Mouse (Mus musculus) spleen, postnatal 14 days (tissue): ENCODE measurements around the gene St5.
A peak's percentile ranks its signal among the peaks of the same experiment; 100 is the strongest.

ENCODE experiments used
- DNase-seq, 2 experiments: peaks; one replicate each; pipeline ENCODE4 v3.0.0; 2021 to 2022; ENCODE audit warnings: low spot score in 2 of 2

The St5 gene

DNA sequence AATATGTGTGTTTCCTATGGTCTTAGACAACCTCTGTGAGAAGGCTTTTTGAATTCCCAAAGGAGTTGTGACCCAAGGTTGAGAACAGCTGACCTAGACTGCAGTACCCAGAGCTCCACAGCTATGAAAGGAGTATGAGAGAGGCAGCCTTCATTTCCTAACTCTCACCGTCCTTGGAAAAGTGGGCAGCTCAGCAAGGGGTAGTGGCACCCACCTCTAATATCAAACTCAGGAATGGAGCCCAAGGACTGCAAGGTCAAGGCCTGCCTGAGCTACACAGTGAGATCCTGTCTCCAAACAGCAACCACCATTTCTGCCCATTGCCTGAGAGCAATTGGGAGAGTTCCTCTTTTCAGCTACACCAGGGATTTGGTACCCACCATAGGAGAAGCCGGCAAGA is 173.7 kb downstream of the St5 start:
- DNase-seq, result no peak

DNA sequence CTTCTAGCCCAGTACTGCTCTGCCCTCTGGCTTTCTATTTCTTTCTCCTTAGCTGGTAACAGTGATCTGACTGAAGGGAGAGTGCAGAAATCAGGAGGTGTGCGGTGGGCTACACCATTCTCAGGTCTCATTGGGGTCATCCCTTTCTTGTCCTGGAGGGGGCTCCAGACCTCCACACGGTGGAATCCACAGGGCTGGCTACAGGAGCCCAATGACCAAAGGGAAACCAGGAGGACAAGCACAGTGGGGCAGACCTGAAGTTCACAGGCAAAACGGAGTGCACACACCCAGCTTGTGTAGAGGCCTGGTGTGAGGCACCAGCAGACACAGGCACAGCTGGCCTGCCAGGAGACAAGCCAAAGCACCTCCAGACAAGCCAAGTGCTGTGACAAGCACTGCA is 175.0 kb downstream of the St5 start:
- no peak for DNase-seq

DNA sequence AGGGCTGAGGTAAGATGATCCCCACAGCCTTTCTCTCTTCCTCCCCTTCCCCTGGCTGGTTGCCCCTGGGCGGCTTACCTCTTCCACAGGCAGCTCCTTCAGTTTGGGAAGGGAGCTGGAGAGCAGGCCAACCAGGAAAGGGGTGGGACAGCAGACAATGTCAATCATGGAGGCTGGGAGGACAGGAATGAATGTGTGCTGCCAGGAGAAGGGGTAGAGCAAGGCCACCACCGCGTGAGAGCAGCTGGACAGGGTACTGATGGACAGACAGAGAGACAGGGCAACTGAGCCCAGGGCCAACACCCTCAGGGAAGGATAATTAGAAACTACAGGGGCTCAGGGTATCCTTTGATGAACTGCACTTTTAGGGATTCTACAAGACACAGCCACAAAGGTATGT is 175.9 kb downstream of the St5 start:
- DNase-seq, result no peak

DNA sequence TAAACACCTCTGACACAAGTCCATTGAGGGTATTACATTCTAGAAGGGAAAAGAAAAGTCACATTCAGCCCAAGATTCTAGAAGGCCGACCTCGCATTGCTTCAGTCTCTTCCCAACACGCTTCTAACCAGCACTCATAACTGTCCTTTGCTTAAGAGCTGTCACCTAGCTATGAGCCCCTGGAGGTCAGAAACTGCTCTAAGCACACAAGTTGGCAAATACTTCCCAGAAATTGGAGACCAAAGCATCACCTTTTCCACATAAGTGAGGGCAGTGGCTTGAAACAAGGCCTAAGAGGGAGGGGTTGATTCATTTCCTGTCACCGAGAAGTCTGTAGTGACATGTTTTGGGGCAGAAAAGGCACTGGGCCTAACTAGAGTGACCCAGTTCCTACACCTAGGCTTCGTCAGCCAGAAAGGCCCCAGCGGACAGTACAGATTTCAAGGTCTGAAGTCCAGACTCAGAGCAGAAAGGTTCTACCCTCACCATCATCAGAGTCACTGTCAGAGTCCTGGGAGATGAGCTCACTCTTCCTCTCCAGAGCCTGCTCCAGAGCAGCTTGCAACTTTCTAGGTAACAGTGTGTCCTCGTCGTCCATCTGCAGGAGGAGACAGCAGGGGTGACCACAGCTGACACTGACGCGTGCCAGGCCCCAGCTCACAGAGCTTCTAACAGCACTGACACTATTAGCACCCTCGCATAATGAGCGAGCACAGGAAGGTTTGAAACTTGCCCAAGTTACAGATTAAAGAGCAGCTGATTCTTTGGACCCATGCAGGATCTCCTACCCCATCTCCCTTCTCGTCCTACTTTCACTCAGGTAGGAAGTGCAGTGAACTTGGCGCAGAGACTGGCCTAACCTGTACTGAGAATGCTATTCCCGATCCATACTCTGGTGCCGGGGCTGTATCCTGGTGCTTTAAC is 177.4 kb downstream of the St5 start:
- DNase-seq, result no peak

DNA sequence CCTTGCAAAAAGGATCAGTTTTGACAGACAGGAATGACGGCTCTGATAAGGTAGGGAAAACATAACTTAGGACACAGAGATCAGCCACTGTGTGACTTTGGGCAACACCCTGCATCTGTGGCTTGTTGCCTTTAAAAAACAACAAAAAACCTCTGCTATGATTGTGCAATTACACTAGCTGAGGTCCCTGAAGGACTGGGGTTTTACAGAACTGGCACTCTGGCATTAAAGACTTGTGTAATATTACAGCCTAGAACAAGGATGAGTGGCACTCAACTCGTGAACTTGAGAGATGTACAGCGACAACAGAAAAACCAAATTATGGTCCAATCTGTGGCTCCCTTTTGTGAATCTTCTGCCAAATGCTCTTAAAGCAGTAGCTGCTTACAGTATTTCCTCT is 178.6 kb downstream of the St5 start:
- no peak for DNase-seq

DNA sequence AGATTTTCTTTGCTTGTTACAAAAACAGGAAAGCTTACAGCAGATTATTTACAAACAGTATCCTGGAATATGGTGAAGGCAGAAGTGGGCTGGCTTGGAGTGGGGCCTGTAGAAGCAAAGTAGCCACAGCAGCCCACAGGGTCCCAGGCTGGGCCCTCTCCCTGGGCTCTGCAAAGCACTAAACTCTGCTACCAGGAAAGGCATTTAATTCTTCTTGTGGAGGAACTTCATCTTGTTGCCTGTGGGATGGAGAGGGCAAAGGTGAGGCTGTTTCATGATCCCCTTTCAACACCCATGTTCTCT is 179.0 kb downstream of the St5 start:
- no peak for DNase-seq

DNA sequence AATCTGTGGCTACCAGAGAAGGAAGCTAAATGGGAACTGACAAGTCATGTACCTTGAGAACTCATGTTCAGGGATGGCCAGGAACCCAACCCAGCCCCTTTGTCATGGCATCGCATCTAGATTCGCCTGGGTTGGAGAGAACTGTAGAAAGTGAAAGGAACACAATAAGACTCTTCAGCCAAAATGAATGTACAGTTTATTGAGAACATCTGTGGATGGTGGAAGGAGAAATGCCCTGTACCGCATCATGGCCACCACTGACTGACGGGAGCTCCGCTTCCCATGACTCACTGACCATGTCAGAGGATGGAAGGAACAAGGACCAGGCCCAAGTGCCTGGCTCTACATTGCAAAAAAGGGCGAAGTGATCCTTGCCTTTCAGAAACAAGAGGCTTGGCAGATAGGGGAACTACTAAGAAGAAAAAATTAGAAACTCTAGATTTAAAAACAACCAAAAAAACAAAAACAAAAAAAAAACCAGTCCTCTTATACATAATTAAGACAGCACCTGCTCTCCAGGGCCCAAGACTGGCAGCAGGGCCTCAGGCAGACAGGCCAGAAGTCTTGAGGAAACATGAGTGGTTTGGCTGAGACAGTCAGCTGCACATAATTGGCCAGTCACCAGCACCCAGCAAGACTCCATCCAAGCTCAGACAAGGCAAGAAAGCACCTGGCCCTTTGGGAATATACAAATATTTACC is 179.5 kb downstream of the St5 start:
- DNase-seq, result no peak

DNA sequence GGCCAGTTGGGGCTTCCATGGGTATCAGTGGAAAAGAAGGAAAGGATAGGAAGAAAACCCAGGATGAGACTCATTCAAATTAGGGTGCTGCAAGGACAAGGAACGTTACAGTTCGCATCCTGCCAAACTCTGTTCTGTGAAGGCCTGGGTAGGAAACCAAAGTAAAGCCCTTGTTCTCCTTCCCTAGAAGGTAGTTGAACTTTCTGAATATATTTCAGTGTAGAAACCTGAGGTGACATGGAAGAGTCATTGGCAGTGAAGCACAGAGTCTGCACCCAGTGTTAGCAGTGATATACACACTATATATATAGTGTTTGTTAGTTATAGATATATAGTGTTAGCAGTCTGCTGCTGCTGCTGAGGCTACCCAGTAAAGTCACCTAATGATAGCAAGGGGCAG is 180.1 kb downstream of the St5 start:
- no peak for DNase-seq

DNA sequence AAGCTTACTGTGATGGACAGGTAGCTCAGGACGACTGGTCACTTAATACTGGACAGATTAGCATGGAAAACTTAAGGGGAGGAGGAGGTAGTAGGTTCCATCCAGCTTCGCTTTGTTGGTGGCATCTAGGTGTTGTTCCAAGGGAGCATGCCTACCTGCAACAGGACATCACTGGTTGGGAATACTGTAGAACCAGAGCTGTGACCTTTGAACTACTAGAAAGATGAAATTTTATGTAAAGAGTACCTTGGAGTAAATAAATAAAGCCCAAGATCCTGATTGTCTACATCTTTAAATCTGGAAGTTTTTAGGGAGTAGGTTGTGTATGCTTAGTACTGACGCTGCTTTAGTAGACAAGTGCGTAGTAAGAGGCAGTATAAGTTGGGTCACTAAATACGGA is 181.3 kb downstream of the St5 start:
- DNase-seq, result no peak

DNA sequence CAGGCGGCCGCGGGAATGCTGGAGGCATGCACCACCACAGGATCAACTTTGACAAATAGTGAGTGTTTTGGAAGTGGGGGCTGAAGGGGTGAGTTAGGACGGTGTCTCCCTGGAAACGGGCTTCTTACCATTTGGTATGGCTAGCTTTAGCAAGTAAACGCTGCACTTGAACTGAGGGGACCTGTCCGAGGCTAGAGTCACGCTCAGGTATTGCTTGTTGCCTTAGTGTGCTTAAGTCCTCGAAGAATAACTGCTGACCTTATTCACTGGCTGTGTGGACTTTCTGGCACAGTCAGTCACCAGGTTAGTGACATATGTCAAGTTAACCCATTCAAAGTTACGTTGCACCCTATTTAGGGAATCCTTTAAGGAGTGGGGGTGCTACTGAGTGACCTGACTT is 183.5 kb downstream of the St5 start:
- DNase-seq, result no peak

DNA sequence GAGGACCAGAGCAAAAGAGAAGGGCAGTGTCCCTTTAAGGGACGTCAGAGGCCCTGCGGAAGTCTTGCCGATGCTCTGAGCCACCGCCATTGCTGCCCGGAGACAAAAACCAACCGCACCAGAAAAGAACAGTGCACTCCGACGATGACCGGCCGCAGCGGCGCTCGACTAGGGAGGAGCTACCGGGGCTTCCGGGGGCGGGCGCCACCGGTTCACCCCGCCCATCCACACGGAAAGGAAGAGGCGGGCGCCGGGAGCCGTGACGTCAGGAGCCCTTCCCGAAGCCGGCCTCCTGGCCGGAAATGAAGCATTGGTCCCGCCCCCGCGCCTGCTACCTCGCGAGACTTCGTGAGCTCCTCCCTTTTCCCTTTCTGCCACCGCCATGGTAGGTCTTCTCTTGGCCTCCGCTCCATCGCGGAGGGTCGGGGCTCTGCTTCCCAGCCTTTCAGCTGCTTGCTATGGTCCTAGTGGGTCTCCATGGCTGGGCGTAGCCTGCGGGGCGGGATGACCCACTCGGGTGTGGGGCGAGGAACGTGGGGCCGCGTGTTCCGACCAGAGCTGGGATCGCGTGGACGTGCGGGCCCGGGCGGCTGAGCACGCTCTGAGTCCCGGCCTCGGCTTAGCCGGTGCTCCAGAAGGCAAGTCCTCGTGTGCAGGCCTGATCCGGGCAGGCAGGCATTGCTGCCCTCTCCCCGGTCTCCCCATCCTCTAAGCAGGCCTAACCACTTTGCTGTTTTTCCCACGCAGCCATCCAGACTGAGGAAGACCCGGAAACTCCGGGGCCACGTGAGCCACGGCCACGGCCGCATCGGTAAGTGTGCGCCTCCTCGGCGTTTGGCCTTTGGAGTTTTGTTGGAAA is 184.3 kb downstream of the St5 start, which contains the start of gene Rpl27a:
Rpl27a (plus strand) TSS at position 310 of the 859 bp plus-strand sequence.
- peak; percentile 99 for DNase-seq

DNA sequence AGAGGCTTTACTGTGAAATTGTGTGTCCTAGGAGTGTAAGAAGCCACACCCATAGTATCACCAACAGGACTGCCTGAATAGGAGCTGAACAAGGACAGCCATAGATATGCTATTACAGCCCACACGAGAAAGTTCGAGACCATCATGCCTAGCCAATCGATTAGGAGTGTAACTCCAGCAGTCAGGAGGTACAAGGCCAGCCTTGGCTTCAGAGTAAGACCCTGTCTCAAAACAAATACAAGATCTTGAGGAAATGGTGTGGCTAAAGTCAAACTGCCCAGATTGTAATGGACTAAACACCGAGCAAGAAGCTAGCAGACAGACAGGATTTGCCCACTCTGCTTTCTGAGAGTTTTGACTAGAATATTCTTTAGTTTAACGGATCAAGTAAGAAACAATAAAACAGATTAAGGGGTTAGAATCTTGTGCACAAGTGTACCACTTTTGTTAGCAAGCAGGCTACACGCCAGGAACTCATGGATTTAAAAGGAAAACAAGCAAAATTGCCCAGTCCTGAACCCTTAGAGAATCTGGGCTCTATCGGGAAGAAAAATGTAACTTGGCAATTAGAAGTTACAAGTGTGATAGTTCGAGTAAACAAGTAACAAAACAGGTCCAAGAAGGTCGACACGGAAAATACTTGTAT is 185.2 kb downstream of the St5 start:
- no peak for DNase-seq

DNA sequence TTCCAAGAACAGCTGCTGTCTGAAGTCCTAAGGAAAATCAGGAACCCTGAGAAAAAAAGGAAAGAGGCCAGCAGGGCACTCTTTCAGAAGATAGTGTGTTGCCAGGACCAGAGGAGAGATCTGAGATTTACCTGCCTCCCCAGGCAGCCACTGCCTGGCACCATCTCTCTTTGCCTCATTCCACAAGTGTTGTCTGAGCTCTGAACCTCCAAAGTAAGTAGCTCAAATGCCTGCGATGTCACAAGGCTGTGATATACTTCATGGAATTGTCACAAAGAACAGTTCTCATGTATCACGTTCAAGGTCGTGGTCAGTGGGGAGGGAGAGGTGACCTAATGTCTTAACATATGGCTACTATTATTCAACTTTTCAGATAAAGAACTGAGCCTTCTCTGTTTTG is 186.9 kb downstream of the St5 start:
- DNase-seq, result no peak

DNA sequence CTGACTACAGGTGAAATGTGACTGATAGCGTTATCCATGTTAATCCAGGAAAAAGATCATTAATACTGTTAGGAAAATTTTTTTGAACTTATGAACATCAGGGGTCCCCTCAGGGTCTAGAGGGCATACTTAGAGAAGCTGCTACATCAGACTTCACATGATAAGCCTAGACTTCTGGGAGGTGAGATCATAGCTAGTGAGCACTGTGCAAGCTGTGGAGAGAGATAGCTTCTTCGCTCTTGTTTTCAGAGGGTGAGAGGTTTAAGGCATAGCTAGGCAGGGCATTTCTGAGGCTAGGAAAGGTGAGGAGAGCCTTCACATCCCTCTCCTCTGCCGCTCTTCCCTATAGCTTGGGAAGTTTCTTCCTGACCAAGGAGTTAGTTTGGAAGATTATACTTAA is 191.6 kb downstream of the St5 start:
- no peak for DNase-seq

DNA sequence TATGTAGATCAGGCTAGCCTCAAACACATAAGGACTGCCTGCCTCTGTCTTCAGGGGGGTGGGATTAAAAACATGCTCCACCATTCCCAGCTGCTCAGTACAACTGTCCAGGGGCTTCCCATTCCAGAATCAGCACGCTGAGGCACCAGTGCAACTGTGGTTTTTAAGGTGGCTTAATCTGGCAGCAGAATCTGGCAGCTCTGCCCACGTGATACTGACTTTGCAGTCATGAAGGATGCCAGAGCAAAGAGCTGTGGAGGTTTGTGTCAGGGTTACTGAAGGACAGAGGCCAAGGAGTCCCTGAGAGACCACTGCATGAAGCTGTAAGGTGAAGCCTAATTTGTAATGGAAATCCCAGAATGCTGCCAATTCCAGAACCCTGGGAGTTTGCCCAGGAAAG is 192.6 kb downstream of the St5 start:
- no peak for DNase-seq

DNA sequence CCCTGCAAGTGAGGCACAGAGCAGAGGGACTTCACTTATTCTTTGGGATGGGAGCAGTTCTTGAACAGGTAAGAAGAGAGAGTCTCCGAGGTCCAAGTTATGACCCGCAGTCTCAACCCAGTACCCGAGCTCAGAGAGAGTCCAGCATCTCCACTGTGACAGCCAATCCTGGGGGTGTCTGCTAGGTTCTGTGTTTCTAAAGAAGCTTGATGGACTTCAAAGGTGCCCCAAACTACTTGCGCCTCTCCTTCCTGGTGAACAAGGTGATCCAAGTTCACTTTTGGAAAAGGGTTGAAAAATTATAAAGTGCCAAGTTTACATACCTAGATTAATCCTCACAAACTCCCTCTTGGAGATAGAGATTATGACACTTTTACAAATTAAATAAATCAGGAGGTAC is 195.4 kb downstream of the St5 start, which contains the start of gene Trim66:
Trim66 (minus strand) TSS at position 101 of the 400 bp plus-strand sequence.
- no peak for DNase-seq

DNA sequence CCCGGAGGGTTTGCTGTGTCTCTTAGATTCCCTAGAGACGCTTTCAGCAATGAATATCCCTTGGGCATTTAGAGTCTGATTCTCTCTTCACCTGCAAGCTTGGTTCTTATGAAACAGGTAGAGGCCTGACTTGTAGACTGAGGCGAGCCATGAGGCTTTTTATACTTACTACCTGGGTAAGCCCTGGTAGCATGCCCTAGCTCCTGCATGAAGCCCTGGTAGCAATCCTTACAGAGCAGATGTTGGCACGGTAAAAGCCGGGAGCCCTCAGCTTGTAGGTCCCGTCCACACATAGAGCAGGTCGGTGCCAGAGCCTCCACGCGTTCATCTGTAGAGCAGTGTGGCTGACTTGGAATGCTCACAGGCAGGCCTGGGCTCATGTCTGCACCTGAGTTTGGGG is 195.8 kb downstream of the St5 start:
- DNase-seq, result no peak

DNA sequence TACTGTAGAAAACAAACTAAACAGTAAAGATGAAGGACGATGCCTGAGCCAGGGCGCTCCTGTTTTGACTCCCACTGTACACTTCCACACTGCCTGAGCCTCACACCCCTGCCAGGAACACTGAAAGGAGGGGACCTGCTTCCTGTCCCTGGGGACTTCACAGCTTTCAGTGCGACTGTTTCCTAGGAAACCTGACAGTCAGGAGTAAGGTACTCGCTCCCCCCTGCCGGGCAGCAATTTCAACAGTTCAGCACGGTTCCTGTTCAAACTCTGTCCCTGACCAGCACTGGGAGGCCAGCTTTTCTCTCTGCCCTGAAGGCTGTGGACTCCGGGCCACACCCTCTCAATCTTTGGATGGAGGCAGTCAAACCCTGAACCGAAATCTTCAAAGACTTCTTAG is 196.3 kb downstream of the St5 start:
- DNase-seq, result no peak

DNA sequence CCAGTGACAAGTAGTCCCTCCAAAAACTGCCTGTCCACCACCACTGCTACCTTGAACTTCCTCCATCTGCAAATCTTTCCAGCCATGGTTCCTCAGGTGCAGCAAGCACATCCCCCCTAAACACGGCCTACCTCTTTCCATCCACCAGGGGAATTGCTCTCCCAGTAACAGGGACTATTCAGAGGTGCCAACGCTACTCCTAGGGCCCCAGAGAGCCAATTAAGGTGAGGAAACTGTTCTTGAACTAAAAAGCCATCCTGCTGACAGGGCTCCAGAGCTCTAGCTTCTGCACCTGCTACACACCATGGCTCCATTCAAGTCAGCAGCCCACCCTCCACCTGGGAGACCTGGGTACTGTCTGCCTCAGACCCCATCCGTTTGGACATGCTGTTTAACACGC is 205.9 kb downstream of the St5 start:
- DNase-seq, result no peak

DNA sequence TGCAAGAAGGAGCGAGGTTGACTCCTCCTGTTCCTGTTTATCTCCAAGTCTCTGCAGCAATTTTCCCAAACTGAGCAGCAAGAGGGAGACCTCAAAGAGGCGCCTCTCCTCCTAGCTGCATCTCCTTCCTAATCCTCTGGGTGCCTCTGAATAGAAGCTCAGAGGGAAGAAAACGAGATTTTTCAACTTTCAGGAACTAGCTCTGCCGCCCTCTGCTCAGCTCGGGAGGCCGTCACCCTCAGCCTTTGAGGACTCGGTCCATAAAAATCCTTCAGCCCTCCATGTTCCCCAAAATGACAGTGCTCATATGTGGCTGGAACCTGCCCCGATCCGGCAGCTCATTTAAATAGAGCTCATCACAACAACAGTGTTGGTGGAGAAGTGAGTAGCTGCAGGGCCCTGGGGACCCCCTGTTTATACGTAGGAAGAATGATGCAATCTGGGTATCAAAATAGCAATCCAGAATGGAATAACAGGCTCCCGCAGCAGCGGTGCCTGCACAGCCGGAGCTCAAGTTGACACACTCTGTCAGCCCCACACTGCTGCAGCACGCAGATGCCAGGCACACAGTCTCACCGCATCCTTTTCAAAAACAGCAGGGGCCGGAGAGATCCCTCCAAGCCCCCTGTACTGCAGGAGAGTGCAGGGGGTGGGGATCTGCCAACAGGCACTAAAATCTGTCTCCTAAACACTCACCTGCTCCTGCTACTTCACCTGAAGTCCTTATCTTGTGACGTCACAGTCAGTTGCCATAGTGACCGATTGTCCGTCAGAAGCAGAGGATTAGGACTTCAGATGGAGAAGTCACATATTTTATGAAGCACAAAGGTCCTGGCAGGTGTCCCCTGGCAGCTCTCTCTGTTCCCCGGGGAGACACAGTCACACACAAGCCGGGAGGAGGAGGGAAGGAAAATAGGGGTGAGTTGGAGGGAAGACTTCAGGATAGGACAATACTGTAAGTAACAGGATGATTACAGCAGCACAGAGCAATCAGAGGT is 209.8 kb downstream of the St5 start:
- no peak for DNase-seq
